Mouse (Mus musculus) liver, adult 2 months (tissue): ENCODE results near the gene Ccn6.

ENCODE experiments used
- CTCF ChIP-seq: fragments of 200-500 bp; IDR thresholded peaks from 2 replicates; pipeline ENCODE4 v1.5.1; 2011; ENCODE audit warnings: low read depth, low read length, control low read depth
- POLR2A ChIP-seq: fragments of 200-500 bp; IDR thresholded peaks from 2 replicates; pipeline ENCODE4 v1.6.1; 2011; ENCODE audit warnings: low read length, control low read depth; ENCODE audit not compliant: insufficient read depth; ENCODE audit errors: extremely low read depth

- no peak for TF ChIP-seq CTCF
- TF ChIP-seq POLR2A: no peak
Observed at GRCm38 (mm10) chr10:39156719-39157118, 6.9 kb downstream of the Ccn6 start.
